Mouse (Mus musculus) brain, embryonic 14.5 days (tissue): ENCODE measurements at regions not wholly inside any gene's neighbourhood (a gene's known extent, or its start where the extent isn't known, plus 50 kb on each side); places are given as distances from the start of the nearest gene placed in this dataset.

Experiments used
- CTCF ChIP-seq: fragments of 200-500 bp; IDR thresholded peaks from 2 replicates; pipeline ENCODE4 v1.5.1; 2012; ENCODE audit warnings: inconsistent platforms, mild to moderate bottlenecking, moderate library complexity, borderline replicate concordance; ENCODE audit not compliant: insufficient read depth, insufficient read length; ENCODE audit errors: extremely low read depth
- POLR2A ChIP-seq: fragments of 200-500 bp; IDR thresholded peaks from 2 replicates; pipeline ENCODE4 v1.6.1; 2012; ENCODE audit warnings: mild to moderate bottlenecking, inconsistent platforms, borderline replicate concordance; ENCODE audit not compliant: poor library complexity, insufficient read depth, insufficient read length, severe bottlenecking; ENCODE audit errors: extremely low read depth

- TF ChIP-seq CTCF, result no peak
- TF ChIP-seq POLR2A, result no peak
Measured at GRCm38 (mm10) chr1:20679744-20680341, 50.9 kb upstream of the Il17a start.
